Mouse (Mus musculus): ENCODE data around the gene Aox3.

- no peak for TF ChIP-seq CTCF (IDR thresholded peaks at IDR 0.05 in 2 of 3, conservative IDR thresholded peaks at IDR 0.05 in 1 of 3; ENCODE audit: control insufficient read depth in 1 of 3, insufficient read depth in 1 of 3, low read depth in 2 of 3, low read length in 3 of 3, poor library complexity in 1 of 3, severe bottlenecking in 1 of 3)
- no peak for TF ChIP-seq POLR2A (IDR thresholded peaks at IDR 0.05; ENCODE audit: control insufficient read depth in 1 of 2, insufficient read depth in 1 of 2, low read depth in 1 of 2, low read length in 2 of 2, poor library complexity in 1 of 2)
- no peak for TF ChIP-seq ZKSCAN1 (IDR thresholded peaks at IDR 0.05; ENCODE audit: low read depth, low read length)
- no peak for TF ChIP-seq MAX (IDR thresholded peaks at IDR 0.05; ENCODE audit: low read length)
- TF ChIP-seq MYB (IDR thresholded peaks at IDR 0.05; ENCODE audit: low read depth, low read length) = no peak
- TF ChIP-seq USF1 (IDR thresholded peaks at IDR 0.05; ENCODE audit: low read depth, low read length) = no peak
- no peak for TF ChIP-seq CHD2 (IDR thresholded peaks at IDR 0.05; ENCODE audit: low read length)
- TF ChIP-seq EP300 (IDR thresholded peaks at IDR 0.05; ENCODE audit: low read depth in 1 of 2, low read length in 2 of 2) = no peak
- no peak for TF ChIP-seq POLR2AphosphoS2 (IDR thresholded peaks at IDR 0.05; ENCODE audit: low read length)
- TF ChIP-seq ZC3H11A (IDR thresholded peaks at IDR 0.05; ENCODE audit: low read depth, low read length) = no peak
Observed at GRCm38 (mm10) chr1:58102494-58102893, 10.4 kb upstream of the Aox3 start.

Measured in MEL (cell line).